Mouse (Mus musculus) neural tube, embryonic 11.5 days (tissue): ENCODE results near the gene Bag3. TPM values are rescaled to one million over a fixed set of nuclear protein-coding genes. Genes with fewer than 3 reads are reported as not detected.

ENCODE experiments used
- ATAC-seq: fragments of 200-750 bp; cut with Nextera tagmentation; 2 replicates; pipeline ENCODE4 v1.8.0; 2017; ENCODE audit warnings: moderate number of reproducible peaks, mild to moderate bottlenecking, moderate TSS enrichment, moderate library complexity; ENCODE audit not compliant: insufficient read depth, low FRiP score, low TSS enrichment
- DNase-seq: peaks from one replicate; pipeline ENCODE4 v3.0.0-alpha.2; 2015; ENCODE audit warnings: low spot score
- H3K27ac ChIP-seq: fragments of 300-500 bp; sonication (generic); 2 replicates; pipeline ENCODE4 v1.5.1; 2014; ENCODE audit warnings: low read depth, mild to moderate bottlenecking, low read length
- H3K27me3 ChIP-seq: fragments of 300-500 bp; sonication (generic); 2 replicates; pipeline ENCODE4 v1.6.1; 2014; ENCODE audit warnings: mild to moderate bottlenecking, low read length, mixed read lengths; ENCODE audit not compliant: control insufficient read depth, insufficient read depth
- H3K36me3 ChIP-seq: fragments of 300-500 bp; sonication (generic); 2 replicates; pipeline ENCODE4 v1.6.1; 2014; ENCODE audit warnings: mild to moderate bottlenecking, low read length, moderate library complexity, mixed read lengths; ENCODE audit not compliant: control insufficient read depth, insufficient read depth
- H3K4me1 ChIP-seq: fragments of 300-500 bp; sonication (generic); 2 replicates; pipeline ENCODE4 v1.6.1; 2014; ENCODE audit warnings: low read length, mixed read lengths; ENCODE audit not compliant: control insufficient read depth, insufficient read depth
- H3K4me2 ChIP-seq: fragments of 300-500 bp; sonication (generic); 2 replicates; pipeline ENCODE4 v1.6.1; 2014; ENCODE audit warnings: low read depth, mild to moderate bottlenecking, moderate library complexity
- H3K4me3 ChIP-seq: fragments of 300-500 bp; sonication (generic); 2 replicates; pipeline ENCODE4 v1.5.1; 2014; ENCODE audit warnings: low read depth, low read length
- H3K9ac ChIP-seq: fragments of 300-500 bp; sonication (generic); 2 replicates; pipeline ENCODE4 v1.6.1; 2014; ENCODE audit warnings: mild to moderate bottlenecking, low read length
- H3K9me3 ChIP-seq: fragments of 300-500 bp; sonication (generic); 2 replicates; pipeline ENCODE4 v1.6.1; 2016; ENCODE audit warnings: low read length; ENCODE audit not compliant: control insufficient read depth
- WGBS: fragments of 180-500 bp; shearing (Covaris S2); extraction: QIAGEN DNeasy Blood & Tissue Kit; methylation state at CpG from one replicate; pipeline ENCODE4 v1.1.7; 2014; 5-methylcytosine and 5-hydroxymethylcytosine counted together
- polyA plus RNA-seq: library from polyadenylated mRNA; unstranded; fragments of >200 nt; fragmentation: Nextera tagmentation; extraction: Ambion mirVana; gene quantifications from 2 replicates; pipeline ENCODE4 v1.2.1, GENCODE M21; 2014

Bag3 gene
- polyA plus RNA-seq, 1 experiment from 2014 or later = 6.0 TPM

DNA sequence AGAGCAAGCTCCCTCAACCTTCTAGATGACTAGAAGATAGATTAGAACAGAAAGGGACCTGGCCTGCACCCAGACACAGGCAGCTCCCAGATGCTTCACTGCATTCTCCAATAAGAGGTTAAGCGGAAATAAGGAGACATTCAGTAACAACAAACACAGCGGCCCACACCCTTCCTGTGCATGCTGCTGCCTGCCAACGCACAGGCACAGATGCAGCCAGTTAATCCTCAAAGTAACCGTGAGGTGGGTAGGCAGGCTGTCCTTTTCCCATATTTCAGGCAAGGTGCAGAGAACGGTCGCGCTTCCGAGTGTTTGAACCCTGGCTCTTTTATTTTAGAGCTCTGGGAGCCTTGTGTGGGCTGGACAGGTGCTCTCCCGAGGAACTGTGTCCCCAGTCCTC, 17.8 kb downstream of the Bag3 start:
- 87% methylated on average over 9 of the region's 9 CpGs for WGBS
- no peak overlapping the region for H3K4me2 ChIP-seq
- no peaks in the 10 kb centered on the region for H3K27me3 ChIP-seq
- DNase-seq (no peak), ATAC-seq (no peak)
- H3K4me3 ChIP-seq = no peak overlapping the region
- H3K9ac ChIP-seq = no peak overlapping the region
- H3K27ac ChIP-seq = no peak overlapping the region
- H3K36me3 ChIP-seq = 0 out of 2 replicates have a peak, but pooled peaks cover 2% of the 10 kb centered on the region
- H3K9me3 ChIP-seq = no peaks in the 10 kb centered on the region
- no peaks in the 10 kb centered on the region for H3K4me1 ChIP-seq

DNA sequence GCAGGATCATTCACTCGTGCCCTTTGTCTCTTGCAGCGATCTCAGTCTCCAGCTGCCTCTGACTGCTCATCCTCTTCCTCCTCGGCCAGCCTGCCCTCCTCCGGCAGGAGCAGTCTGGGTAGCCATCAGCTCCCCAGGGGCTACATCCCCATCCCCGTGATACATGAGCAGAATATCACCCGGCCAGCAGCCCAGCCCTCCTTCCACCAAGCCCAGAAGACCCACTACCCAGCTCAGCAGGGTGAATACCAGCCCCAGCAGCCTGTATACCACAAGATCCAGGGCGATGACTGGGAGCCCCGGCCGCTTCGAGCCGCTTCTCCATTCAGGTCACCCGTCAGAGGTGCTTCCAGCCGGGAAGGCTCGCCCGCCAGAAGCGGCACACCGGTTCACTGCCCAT, 18.4 kb downstream of the Bag3 start:
- Histone ChIP-seq H3K4me3 (no peak overlapping the region), H3K4me1 (no peaks in the 10 kb centered on the region), H3K36me3 (0 out of 2 replicates have a peak, but pooled peaks cover 2% of the 10 kb centered on the region), H3K27ac (no peak overlapping the region), H3K4me2 (no peak overlapping the region), H3K9me3 (no peaks in the 10 kb centered on the region), H3K9ac (no peak overlapping the region), H3K27me3 (no peaks in the 10 kb centered on the region)
- ATAC-seq = no peak
- no peak for DNase-seq
- 89% methylated on average over 17 of the region's 17 CpGs for WGBS

DNA sequence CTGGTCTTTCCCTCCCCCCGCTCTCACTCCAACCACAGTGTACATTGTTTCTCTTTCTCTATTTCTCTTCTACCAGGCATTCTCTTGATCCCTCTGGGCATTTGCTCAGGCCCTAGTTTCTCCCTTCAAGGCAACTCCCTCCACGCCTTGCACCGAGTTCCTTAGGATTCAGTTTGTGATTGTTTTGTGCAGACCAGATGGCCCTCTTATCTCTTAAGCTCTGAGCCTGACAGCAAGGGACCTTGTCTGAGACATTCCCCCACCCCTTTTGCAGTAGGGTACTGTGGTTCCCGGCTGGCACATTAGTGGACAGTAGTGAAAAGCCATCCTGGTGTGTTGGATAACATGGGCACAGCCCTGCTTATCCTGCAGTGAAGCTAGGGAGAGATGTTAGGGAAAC, 19.1 kb downstream of the Bag3 start:
- WGBS = 79% methylated on average over 4 of the region's 4 CpGs
- 0 out of 2 replicates have a peak, but pooled peaks cover 2% of the 10 kb centered on the region for H3K36me3 ChIP-seq
- no peak overlapping the region for H3K9ac ChIP-seq
- no peaks in the 10 kb centered on the region for H3K27me3 ChIP-seq
- no peak for ATAC-seq
- no peak overlapping the region for H3K27ac ChIP-seq
- no peak overlapping the region for H3K4me2 ChIP-seq
- no peaks in the 10 kb centered on the region for H3K4me1 ChIP-seq
- no peaks in the 10 kb centered on the region for H3K9me3 ChIP-seq
- DNase-seq = no peak
- no peak overlapping the region for H3K4me3 ChIP-seq

DNA sequence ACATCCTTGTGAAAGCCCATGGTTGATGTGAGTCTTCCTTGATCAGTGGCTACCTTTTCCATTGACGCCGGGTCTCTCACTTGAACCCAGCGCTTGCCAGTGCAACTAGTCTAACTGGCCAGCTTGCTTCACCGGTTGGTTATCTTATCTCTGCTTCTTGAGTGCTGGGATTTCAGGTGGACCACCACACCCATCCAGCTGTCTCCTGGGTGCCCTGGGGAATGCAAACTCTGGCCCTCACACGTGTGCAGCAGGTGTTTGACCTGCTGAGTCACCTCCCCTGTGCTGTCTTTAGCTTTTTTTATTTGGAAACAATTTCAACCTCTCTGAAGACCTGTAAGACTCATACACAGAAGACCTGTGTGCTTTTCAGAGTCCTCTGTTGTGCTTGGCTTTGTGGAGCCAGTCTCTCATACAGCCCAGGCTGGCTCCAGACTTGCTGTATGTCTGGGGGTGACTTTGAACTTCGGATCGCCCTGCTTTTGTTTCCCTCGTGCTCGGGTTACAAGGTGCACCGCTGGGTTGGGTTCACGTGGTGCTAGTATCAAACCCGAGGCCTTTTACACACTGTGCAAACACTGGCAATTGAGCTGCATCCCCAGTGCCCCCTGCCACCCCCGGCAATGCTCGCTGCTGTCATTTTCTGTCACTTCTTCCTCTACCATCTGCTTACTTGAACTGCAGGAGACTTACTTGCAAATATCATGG, 19.9 kb downstream of the Bag3 start:
- 82% methylated on average over 14 of the region's 14 CpGs for WGBS
- H3K4me2 ChIP-seq = no peak overlapping the region
- no peak overlapping the region for H3K27ac ChIP-seq
- ATAC-seq (no peak), DNase-seq (no peak)
- H3K4me1 ChIP-seq = no peaks in the 10 kb centered on the region
- no peak overlapping the region for H3K4me3 ChIP-seq
- no peak overlapping the region for H3K9ac ChIP-seq
- H3K9me3 ChIP-seq = no peaks in the 10 kb centered on the region
- H3K27me3 ChIP-seq = no peaks in the 10 kb centered on the region
- peaks cover 5% of the 10 kb centered on the region; the same call in 1 of the 2 replicates for H3K36me3 ChIP-seq

DNA sequence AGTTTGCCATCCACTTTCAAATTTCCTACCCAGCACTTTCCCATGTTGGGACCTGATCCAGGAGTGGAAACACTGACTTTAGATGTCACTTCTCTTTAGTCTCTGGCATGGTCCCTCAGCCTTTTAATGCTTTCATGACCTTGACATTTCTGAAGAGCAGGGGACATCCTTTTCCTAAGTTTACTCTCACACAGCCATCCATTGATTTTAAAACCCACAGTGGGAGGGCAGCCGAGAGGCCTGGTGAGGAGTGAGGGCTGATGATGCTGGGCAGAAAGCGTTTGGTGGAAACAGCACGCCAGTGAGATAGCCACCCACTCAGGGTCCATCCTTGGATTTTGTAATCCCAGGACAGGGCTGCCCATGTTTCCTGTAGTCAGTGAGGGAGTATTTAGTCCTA, 20.5 kb downstream of the Bag3 start:
- no peak overlapping the region for H3K4me3 ChIP-seq
- no peak overlapping the region for H3K27ac ChIP-seq
- WGBS = 88% methylated on average over 3 of the region's 3 CpGs
- H3K9me3 ChIP-seq = no peaks in the 10 kb centered on the region
- no peak overlapping the region for H3K9ac ChIP-seq
- DNase-seq (no peak), ATAC-seq (no peak)
- H3K27me3 ChIP-seq = no peaks in the 10 kb centered on the region
- H3K4me2 ChIP-seq = no peak overlapping the region
- no peaks in the 10 kb centered on the region for H3K4me1 ChIP-seq
- peaks cover 5% of the 10 kb centered on the region; the same call in 1 of the 2 replicates for H3K36me3 ChIP-seq

DNA sequence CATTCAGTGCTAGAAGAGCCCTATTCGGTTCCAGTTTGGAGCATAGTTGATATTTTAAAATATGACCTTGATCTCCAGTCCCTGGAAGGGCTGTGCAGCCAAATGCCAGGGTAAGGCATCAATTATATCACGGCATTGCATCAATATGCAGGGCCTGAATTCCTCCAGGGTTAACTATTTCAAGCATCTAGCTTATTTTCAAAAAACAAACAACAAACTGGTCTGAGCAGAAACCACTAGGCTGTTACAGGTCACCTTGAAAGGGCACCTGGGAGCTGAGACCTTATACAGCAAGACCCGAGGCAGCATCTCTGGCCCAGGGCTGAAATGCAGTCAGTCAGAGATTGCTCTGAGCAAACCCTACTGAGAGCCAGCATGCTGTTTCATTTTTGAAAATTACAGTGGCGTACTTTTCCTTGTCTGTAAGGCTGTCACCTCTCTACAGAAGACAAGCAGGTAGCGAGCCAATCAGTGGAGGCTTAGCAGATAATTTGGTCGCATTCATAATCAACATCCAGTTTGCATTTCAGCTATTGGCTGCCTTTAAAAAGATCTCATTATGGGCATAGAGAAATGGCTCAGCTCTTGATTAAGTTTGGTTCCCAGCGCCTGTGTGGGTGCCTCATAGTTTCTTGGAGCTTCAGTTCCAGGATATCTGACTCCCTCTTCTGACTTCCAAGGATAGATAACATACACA, 21.3 kb downstream of the Bag3 start:
- H3K4me2 ChIP-seq = no peak overlapping the region
- H3K4me3 ChIP-seq = no peak overlapping the region
- no peaks in the 10 kb centered on the region for H3K27me3 ChIP-seq
- no peaks in the 10 kb centered on the region for H3K9me3 ChIP-seq
- no peak overlapping the region for H3K9ac ChIP-seq
- 93% methylated on average over 7 of the region's 7 CpGs for WGBS
- peaks cover 5% of the 10 kb centered on the region; the same call in 1 of the 2 replicates for H3K36me3 ChIP-seq
- no peak for DNase-seq
- no peak overlapping the region for H3K27ac ChIP-seq
- ATAC-seq = no peak
- no peaks in the 10 kb centered on the region for H3K4me1 ChIP-seq

DNA sequence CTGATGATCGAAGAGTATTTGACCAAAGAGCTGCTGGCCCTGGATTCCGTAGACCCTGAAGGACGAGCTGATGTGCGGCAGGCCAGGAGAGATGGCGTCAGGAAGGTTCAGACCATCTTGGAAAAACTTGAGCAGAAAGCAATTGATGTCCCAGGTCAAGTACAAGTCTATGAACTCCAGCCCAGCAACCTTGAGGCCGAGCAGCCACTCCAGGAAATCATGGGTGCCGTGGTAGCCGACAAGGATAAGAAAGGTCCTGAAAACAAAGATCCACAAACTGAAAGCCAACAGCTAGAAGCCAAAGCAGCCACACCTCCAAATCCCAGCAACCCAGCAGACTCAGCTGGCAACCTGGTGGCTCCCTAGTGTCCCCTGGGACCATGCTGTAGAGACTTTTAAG, 22.6 kb downstream of the Bag3 start:
- DNase-seq = no peak
- H3K9me3 ChIP-seq = no peaks in the 10 kb centered on the region
- H3K4me1 ChIP-seq = no peaks in the 10 kb centered on the region; the same call in 1 of the 2 replicates
- H3K9ac ChIP-seq = no peak overlapping the region
- H3K36me3 ChIP-seq = peaks cover 5% of the 10 kb centered on the region; the same call in 1 of the 2 replicates
- WGBS = 94% methylated on average over 8 of the region's 8 CpGs
- H3K27me3 ChIP-seq = no peaks in the 10 kb centered on the region
- no peak overlapping the region for H3K4me3 ChIP-seq
- H3K27ac ChIP-seq = no peak overlapping the region
- no peak for ATAC-seq
- H3K4me2 ChIP-seq = no peak overlapping the region

DNA sequence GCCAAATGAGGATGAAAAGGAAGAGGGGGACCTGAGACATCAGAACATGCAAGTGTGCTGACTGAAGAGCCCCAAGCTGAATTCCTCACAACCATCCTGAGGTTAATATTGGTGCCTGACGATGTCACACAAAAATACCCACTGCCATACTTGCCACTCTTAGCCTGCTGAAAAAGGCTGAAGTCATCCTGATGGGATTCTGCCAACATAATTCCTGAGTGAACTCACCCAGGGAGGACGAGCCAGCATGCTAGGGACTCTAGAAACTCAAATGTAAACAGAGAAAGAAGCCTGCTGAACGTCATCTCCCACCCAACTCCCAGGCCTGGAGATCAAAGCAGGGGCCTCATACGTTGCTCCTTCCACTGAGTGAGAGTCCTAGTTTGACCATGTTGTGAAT, 25.7 kb downstream of the Bag3 start:
- ATAC-seq (no peak), DNase-seq (no peak)
- Histone ChIP-seq H3K4me2 (no peak overlapping the region), H3K9ac (no peak overlapping the region), H3K27me3 (no peaks in the 10 kb centered on the region), H3K4me3 (no peak overlapping the region), H3K4me1 (no peaks in the 10 kb centered on the region; the same call in 1 of the 2 replicates), H3K27ac (no peak overlapping the region), H3K9me3 (no peaks in the 10 kb centered on the region), H3K36me3 (peaks cover 5% of the 10 kb centered on the region; the same call in 1 of the 2 replicates)
- WGBS = 61% methylated on average over 4 of the region's 4 CpGs
